Mouse (Mus musculus) cerebellum, adult 11-12 months (tissue): Measurements from ENCODE around the gene Atp6v0b.

ENCODE experiments used
- DNase-seq: peaks from one replicate; pipeline ENCODE4 v3.0.0; 2022

Gene Atp6v0b

GRCm38 (mm10) chr4:117906196-117906595 is 19.1 kb upstream of the Atp6v0b start:
- DNase-seq: peak; percentile 63

GRCm38 (mm10) chr4:117904761-117905160 is 17.6 kb upstream of the Atp6v0b start:
- DNase-seq: peak; percentile 68

GRCm38 (mm10) chr4:117904094-117904493 is 17.0 kb upstream of the Atp6v0b start:
- DNase-seq: peak; percentile 50

GRCm38 (mm10) chr4:117898111-117898510 is 11.0 kb upstream of the Atp6v0b start:
- DNase-seq: no peak

- DNase-seq: peak; percentile 86
These were observed 8.9 kb upstream of the Atp6v0b start for GRCm38 (mm10) chr4:117896031-117896430.

GRCm38 (mm10) chr4:117895339-117895738 is 8.2 kb upstream of the Atp6v0b start:
- DNase-seq: no peak

- peak; percentile 69 for DNase-seq
These were observed 7.5 kb upstream of the Atp6v0b start for GRCm38 (mm10) chr4:117894601-117895000.

- no peak for DNase-seq
These were observed 6.2 kb upstream of the Atp6v0b start for GRCm38 (mm10) chr4:117893376-117893775.

- DNase-seq: peak; percentile 89
These were observed 4.6 kb upstream of the Atp6v0b start, which contains the start of gene Dph2 for GRCm38 (mm10) chr4:117891738-117892161. TSS of gene Dph2 (minus strand) at chr4:117892032.

GRCm38 (mm10) chr4:117890750-117891149 is 3.6 kb upstream of the Atp6v0b start:
- DNase-seq: no peak

GRCm38 (mm10) chr4:117890031-117890430 is 2.9 kb upstream of the Atp6v0b start:
- DNase-seq: peak; percentile 73

- no peak for DNase-seq
These were observed 2.3 kb upstream of the Atp6v0b start for GRCm38 (mm10) chr4:117889471-117889870.

GRCm38 (mm10) chr4:117887920-117888319 is 787 bp upstream of the Atp6v0b start:
- no peak for DNase-seq

- DNase-seq: peak; percentile 64
These were observed 489 bp downstream of the Atp6v0b start for GRCm38 (mm10) chr4:117886644-117887043.

- peak; percentile 63 for DNase-seq
These were observed 1.1 kb downstream of the Atp6v0b start for GRCm38 (mm10) chr4:117885994-117886393.

- DNase-seq: no peak
These were observed 2.0 kb downstream of the Atp6v0b start for GRCm38 (mm10) chr4:117885093-117885492.

GRCm38 (mm10) chr4:117884146-117884545 is 3.0 kb downstream of the Atp6v0b start:
- no peak for DNase-seq

GRCm38 (mm10) chr4:117882701-117883691 is 4.1 kb downstream of the Atp6v0b start, which contains the start of gene B4galt2:
TSS of gene B4galt2 (minus strand) at chr4:117883487.
- DNase-seq: peak; percentile 73

- DNase-seq: no peak
These were observed 8.4 kb downstream of the Atp6v0b start for GRCm38 (mm10) chr4:117878703-117879102.

GRCm38 (mm10) chr4:117878301-117878700 is 8.8 kb downstream of the Atp6v0b start:
- no peak for DNase-seq

- DNase-seq: no peak
These were observed 13.5 kb downstream of the Atp6v0b start for GRCm38 (mm10) chr4:117873615-117874014.

GRCm38 (mm10) chr4:117872471-117872886 is 14.7 kb downstream of the Atp6v0b start, which contains the start of gene Ccdc24:
TSS of gene Ccdc24 (minus strand) at chr4:117872557.
- no peak for DNase-seq

GRCm38 (mm10) chr4:117871787-117872186 is 15.3 kb downstream of the Atp6v0b start:
- DNase-seq: no peak

GRCm38 (mm10) chr4:117870437-117870836 is 16.7 kb downstream of the Atp6v0b start:
- DNase-seq: no peak
